Mouse (Mus musculus) ovary, adult 10 weeks (tissue): Measurements from ENCODE around the gene Syne2. TPM values are rescaled to one million over a fixed set of nuclear protein-coding genes. Genes with fewer than 3 reads are reported as not detected.

ENCODE experiments used
- polyA plus RNA-seq: library from polyadenylated mRNA; stranded (reverse); fragments of 350-450 nt; fragmentation: Illumina TruSeq; extraction: RNeasy Lipid Tissue Mini Kit (QIAGEN cat#74804); gene quantifications from one replicate; pipeline ENCODE4 v1.2.3, GENCODE M21; 2014

The Syne2 gene
- 97.8 TPM for polyA plus RNA-seq

GRCm38 (mm10) chr12:75817959-75818452 lies at the start of gene Syne2:
Gene Syne2 (plus strand): TSS chr12:75818134.

Other genes with a start within 250 kb of the Syne2 start
- 120 TPM for gene Ppp2r5e, start 221.9 kb upstream of the Syne2 start, polyA plus RNA-seq
- 11.6 TPM for gene Wdr89, start 148.6 kb upstream of the Syne2 start, polyA plus RNA-seq
- 185 TPM for gene Sgpp1, start 82.4 kb upstream of the Syne2 start, polyA plus RNA-seq